Mouse (Mus musculus) heart, embryonic 10.5 days (tissue): ENCODE measurements around the gene Zfp335. TPM values are rescaled to one million over a fixed set of nuclear protein-coding genes. Genes with fewer than 3 reads are reported as not detected.
A peak's percentile ranks its signal among the peaks of the same experiment; 100 is the strongest.

Source experiments
- DNase-seq: peaks from one replicate; pipeline ENCODE4 v3.0.0-alpha.2; 2017; ENCODE audit warnings: low spot score
- H3K27ac ChIP-seq: fragments of 300-500 bp; sonication (generic); 2 replicates; pipeline ENCODE4 v1.5.1; 2016; ENCODE audit warnings: mild to moderate bottlenecking
- H3K27me3 ChIP-seq: fragments of 300-500 bp; sonication (generic); 2 replicates; pipeline ENCODE4 v1.6.1; 2016; ENCODE audit warnings: mild to moderate bottlenecking; ENCODE audit not compliant: poor library complexity, insufficient read depth, severe bottlenecking
- H3K36me3 ChIP-seq: fragments of 300-500 bp; sonication (generic); 2 replicates; pipeline ENCODE4 v1.6.1; 2016; ENCODE audit warnings: mild to moderate bottlenecking, moderate library complexity
- H3K4me1 ChIP-seq: fragments of 300-500 bp; sonication (generic); 2 replicates; pipeline ENCODE4 v1.6.1; 2016; ENCODE audit warnings: mild to moderate bottlenecking
- H3K4me3 ChIP-seq: fragments of 300-500 bp; sonication (generic); 2 replicates; pipeline ENCODE4 v1.5.1; 2016; ENCODE audit warnings: mild to moderate bottlenecking, moderate library complexity
- H3K9me3 ChIP-seq: fragments of 300-500 bp; sonication (generic); 2 replicates; pipeline ENCODE4 v1.6.1; 2016; ENCODE audit warnings: mild to moderate bottlenecking, moderate library complexity
- WGBS: fragments of 180-500 bp; shearing (Covaris S2); methylation state at CpG from one replicate; pipeline ENCODE4 v1.1.7; 2016; 5-methylcytosine and 5-hydroxymethylcytosine counted together
- polyA plus RNA-seq: library from polyadenylated mRNA; unstranded; fragments of >200 nt; fragmentation: Nextera tagmentation; extraction: Ambion mirVana; gene quantifications from 2 replicates; pipeline ENCODE4 v1.2.1, GENCODE M21; 2016

The Zfp335 gene
- polyA plus RNA-seq, 1 experiment from 2014 or later = 13.5 TPM

DNA sequence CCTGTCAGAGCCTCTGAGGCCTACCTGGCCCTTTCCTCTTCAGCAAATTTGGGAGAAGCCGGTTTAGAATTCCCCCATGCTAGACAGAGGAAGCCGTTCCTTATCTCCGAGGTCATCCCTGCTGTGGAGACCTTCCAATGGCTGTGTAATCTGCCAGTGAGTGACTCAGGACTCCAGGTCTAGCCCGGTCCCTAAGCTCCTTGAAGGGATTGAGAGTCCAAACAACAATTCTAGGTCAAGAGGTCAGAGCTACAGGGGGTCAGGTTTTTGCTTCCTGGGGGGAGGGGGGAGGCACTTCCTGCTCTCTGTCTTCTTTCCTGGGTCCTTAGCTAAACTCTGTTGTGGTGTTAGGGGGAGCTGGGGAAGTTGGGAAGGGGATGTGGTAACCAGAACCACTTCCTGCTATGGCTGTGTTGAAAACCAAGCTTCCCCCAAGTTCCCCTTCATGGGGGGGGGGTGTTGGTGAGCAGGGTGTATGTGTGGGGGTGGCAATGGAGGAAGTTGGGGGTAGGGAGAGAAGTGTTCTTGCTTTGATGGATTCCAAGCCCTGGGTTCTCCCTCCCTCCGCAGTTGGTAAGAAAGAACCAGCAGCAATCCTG is 31.2 kb upstream of the Zfp335 start:
- no peak overlapping the region for H3K4me3 ChIP-seq
- no peaks in the 10 kb centered on the region for H3K9me3 ChIP-seq
- H3K27me3 ChIP-seq = peaks cover 62% of the 10 kb centered on the region
- peaks cover 37% of the 10 kb centered on the region for H3K4me1 ChIP-seq
- peak overlapping the region; percentile 43; the same call in 1 of the 2 replicates for H3K27ac ChIP-seq
- WGBS = 12% methylated on average over 5 of the region's 5 CpGs
- no peaks in the 10 kb centered on the region for H3K36me3 ChIP-seq
- DNase-seq = no peak

DNA sequence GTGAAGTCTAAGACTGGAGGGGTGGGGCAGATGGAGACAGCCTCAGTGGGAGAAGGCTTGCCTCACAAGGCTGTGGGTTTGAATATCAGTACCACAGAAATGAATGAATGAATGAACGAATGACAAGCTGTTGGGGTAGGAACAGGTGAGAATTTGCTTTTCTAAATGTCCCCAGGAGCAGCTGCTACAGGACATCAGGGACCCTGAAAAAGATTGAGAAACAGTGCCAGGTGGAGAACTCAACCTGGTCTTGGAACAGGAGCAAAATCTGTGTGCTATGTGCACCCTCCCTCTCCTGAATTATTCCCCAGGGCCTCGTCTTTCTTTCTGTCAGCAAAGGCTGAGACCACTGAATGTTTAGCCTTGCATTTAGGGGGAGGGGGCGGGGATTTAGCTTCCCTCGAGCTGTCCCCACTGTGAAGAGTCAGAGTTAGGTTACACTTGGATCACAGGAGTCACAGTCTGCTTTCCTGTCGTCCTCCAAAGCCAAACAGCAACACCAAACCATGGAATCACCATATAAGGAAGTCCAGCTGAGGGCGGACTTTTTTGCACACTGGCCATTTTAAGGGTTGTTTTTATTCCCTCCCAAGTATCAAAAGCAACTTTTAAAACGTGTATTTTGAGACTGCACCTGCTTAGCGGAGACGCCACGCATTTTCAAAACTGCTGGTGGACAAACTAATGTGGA is 28.7 kb upstream of the Zfp335 start, which contains the start of gene Mmp9:
TSS of gene Mmp9 (plus strand) at position 641 of the 691 bp plus-strand sequence.
- no peak within 1 kb of the TSS for H3K27ac ChIP-seq
- peaks cover 35% of the 10 kb centered on the region for H3K4me1 ChIP-seq
- 20% methylated on average over 10 of the region's 10 CpGs for WGBS
- no peaks in the 10 kb centered on the region for H3K36me3 ChIP-seq
- no peaks in the 10 kb centered on the region for H3K9me3 ChIP-seq
- H3K27me3 ChIP-seq = peaks cover 63% of the 10 kb centered on the region
- no peak for DNase-seq
- H3K4me3 ChIP-seq = no peak within 1 kb of the TSS

DNA sequence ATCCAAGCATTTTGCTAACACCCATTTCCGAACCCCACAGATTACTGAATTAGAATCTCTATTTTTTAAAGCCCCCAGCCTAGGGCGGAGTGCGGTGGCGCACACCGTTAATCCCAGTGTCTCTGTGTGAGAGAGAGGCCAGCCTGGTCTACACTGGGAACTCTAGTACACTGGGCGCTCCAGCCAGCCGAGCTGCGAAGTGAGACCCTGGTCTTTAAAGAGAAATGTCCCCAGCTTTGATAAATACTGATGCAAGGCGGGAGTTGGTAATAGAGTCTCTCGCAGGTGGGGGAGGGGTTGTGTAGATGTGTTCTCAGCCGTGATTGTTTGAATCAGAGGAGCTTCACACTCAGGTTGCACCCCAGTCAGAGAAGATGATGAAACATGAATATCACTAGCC is 27.5 kb upstream of the Zfp335 start:
- Histone ChIP-seq H3K4me3 (peak overlapping the region; percentile 56), H3K27ac (0 out of 2 replicates have a peak overlapping the region, but pooled peaks have one; percentile 11), H3K36me3 (no peaks in the 10 kb centered on the region), H3K4me1 (peaks cover 35% of the 10 kb centered on the region), H3K27me3 (peaks cover 75% of the 10 kb centered on the region), H3K9me3 (no peaks in the 10 kb centered on the region)
- WGBS = 4% methylated on average over 11 of the region's 11 CpGs
- no peak for DNase-seq

DNA sequence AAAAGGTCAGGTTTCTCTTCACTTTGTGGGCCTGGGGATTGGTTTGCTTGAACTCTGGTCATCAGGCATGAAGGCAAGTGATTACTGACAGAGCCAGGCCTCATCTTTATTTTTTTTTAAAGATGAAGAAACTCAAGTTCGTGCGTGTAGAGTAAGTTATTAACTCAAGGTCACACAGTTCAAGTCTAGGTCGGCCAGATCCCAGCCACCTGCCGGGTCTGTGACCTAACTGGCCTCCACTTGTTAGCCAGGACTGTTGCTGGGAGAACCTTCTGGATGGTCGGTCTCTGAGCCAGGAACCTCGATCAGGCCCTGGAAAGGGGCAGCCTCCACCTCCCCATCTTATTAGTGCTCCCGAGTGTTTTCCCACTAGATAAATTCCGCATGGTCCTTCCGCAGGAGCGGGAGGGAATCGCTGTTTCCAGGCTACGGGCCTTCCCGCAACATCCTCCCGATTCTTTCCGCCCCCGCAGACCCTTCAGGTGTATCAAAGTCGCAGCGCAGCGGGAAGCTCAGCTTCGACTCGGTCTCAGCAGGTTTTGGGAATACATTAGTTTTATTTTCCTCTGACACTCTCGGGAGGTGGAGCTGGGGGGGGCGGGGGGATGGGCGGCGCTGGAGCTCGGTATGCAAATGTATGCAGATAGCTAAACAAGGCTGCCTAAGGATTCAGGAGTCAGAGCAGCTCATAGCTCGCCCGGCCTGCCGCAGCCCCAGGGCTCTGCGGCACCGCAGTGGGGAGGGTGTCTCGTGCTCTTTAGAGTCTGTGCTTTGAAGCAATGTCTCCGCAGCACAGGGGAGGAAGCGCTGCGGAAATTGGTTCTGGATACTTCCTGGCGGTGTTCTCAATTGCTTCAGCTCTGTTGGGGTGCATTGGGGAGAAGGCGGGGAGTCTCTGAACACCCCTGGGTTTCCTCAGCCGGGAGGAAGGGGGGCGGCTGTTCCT is 26.9 kb upstream of the Zfp335 start:
- DNase-seq = no peak
- H3K9me3 ChIP-seq = no peaks in the 10 kb centered on the region
- no peaks in the 10 kb centered on the region for H3K36me3 ChIP-seq
- H3K4me1 ChIP-seq = peaks cover 35% of the 10 kb centered on the region
- peaks cover 82% of the 10 kb centered on the region for H3K27me3 ChIP-seq
- 5% methylated on average over 39 of the region's 39 CpGs for WGBS
- 0 out of 2 replicates have a peak overlapping the region, but pooled peaks have one; percentile 11 for H3K27ac ChIP-seq
- H3K4me3 ChIP-seq = peak overlapping the region; percentile 56

DNA sequence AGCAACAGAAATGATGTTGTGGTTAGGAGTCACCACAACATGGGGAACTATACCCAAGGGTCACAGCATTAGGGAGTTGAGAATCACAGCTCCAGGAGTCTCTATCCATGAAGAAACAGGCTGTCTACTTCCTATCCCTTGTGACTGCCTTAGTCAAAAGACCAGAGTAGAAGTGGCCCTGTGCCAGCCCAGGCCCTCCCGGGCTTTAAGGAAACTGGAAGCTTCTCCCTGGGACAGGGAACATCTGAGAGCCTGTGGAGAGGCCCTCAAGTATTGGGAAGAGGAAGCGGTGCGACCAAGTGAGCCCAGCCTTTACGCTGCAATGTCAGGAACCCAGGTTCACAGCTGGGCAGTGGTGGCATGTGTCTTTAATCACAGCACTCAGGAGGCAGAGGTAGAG is 24.4 kb upstream of the Zfp335 start:
- H3K27me3 ChIP-seq = peaks cover 95% of the 10 kb centered on the region
- no peak for DNase-seq
- H3K27ac ChIP-seq = no peak overlapping the region
- H3K4me1 ChIP-seq = peaks cover 24% of the 10 kb centered on the region
- no peaks in the 10 kb centered on the region for H3K9me3 ChIP-seq
- H3K4me3 ChIP-seq = no peak overlapping the region
- 72% methylated on average over 4 of the region's 4 CpGs for WGBS
- H3K36me3 ChIP-seq = no peaks in the 10 kb centered on the region

DNA sequence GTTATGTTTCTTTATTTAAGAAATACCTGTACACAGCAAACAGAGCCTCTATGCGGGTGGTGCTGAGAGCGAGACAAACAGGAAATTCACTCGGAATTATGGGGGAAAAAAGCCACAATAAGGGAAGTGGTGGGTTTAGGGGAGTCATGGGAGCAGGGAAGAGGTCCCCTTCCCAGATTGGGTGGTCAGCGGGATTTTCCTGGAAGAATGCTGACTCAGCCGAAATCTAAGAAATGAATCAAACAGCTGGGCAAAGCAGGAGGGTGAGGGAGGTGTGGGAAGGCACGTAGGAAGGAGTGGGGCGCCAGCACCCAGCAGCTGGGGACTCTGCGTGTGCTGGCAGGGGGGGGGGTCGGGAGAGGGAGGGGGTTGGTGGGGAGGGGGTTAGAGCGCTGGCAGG is 22.0 kb upstream of the Zfp335 start:
- WGBS = 48% methylated on average over 10 of the region's 10 CpGs
- no peaks in the 10 kb centered on the region for H3K9me3 ChIP-seq
- no peak for DNase-seq

DNA sequence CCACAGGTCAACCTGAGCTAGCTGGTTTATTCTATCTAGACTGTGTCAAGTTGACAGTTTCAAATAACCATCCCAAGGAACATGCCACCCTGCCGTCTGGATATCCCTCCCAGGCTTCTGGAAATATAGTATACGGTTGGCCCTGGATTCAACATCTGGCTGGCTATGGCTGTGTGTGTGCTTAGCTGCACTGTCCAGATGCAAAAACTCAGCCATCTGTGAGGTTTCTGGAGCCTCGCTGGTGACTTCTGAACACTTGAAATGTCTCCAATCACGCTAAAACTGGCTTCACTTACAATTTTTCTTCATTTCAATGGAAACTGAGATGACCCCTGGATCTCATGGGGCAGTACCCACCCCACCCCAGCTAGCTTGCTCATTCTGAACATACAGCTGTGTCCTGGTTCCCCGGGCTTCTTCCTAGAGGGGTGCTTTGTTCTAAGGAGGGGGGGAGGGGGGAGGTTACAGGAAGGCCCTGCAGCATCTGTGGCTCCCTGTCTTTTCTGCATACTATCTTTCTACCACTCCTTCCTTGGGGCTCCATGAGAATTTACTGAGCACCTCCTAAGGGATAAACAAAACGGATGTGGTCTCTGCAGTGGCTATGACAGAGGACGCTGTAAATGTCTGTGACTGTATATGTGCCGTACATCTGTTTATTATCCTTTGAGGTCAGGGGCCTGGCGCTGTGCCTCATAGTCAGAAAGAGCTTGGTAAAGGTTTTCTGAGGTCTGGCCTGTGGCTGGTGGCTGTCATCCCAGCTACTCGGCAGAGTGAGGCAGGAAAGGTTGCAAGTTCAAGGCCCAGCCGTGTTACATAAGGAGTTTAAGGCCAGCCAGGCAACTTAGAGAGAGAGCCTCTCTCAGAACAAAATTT is 19.4 kb upstream of the Zfp335 start:
- no peak overlapping the region for H3K27ac ChIP-seq
- H3K9me3 ChIP-seq = no peaks in the 10 kb centered on the region
- DNase-seq = no peak
- WGBS = 64% methylated on average over 11 of the region's 11 CpGs
- H3K4me1 ChIP-seq = no peaks in the 10 kb centered on the region
- H3K36me3 ChIP-seq = no peaks in the 10 kb centered on the region
- peaks cover 63% of the 10 kb centered on the region for H3K27me3 ChIP-seq
- H3K4me3 ChIP-seq = no peak overlapping the region

More for the DNA sequence above, 22.0 kb upstream of the Zfp335 start:
- Histone ChIP-seq H3K27ac (no peak overlapping the region), H3K4me1 (peaks cover 4% of the 10 kb centered on the region), H3K36me3 (no peaks in the 10 kb centered on the region), H3K27me3 (peaks cover 83% of the 10 kb centered on the region), H3K4me3 (no peak overlapping the region)

DNA sequence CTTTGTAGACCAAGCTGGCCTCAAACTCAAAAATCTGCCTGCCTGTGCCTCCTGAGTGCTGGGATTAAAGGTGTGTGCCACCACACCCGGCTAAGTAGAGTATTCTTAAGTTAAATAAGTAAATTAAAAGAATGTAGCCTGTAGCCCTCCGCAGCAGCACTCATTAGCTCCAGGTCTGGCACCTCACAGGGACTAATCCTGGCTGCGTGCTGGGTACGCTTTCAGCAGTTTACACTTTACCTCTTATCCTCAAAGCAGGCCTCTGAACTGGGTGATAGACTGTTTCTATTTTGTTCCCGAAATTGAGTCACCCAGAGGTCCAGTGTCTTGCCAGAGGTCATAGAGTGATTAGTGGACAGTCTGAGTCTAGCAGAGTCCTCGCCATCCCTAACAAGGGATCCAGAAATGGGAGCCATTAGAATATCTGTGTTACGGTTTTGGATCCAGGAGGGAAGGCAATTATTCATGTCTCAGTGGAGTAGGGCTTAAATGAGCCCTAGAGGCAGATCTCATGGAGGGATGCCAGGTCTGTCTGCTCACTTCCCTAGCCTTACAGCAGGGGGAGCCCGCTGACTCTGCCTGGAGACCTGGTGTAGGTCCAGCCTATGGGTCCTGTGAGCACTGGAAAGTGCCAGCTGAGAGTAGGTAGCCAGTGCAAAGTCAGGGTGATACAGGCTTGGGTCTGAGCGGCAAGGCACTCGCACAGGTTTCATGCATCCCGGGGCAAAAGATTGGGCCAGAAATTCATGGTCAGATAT is 12.7 kb upstream of the Zfp335 start:
- WGBS = 28% methylated on average over 11 of the region's 11 CpGs
- Histone ChIP-seq H3K9me3 (no peaks in the 10 kb centered on the region), H3K27ac (no peak overlapping the region), H3K36me3 (peaks cover 14% of the 10 kb centered on the region; the same call in 1 of the 2 replicates), H3K27me3 (peaks cover 10% of the 10 kb centered on the region; the same call in 1 of the 2 replicates), H3K4me3 (no peak overlapping the region), H3K4me1 (peaks cover 6% of the 10 kb centered on the region; the same call in 1 of the 2 replicates)
- DNase-seq = peak; percentile 81

DNA sequence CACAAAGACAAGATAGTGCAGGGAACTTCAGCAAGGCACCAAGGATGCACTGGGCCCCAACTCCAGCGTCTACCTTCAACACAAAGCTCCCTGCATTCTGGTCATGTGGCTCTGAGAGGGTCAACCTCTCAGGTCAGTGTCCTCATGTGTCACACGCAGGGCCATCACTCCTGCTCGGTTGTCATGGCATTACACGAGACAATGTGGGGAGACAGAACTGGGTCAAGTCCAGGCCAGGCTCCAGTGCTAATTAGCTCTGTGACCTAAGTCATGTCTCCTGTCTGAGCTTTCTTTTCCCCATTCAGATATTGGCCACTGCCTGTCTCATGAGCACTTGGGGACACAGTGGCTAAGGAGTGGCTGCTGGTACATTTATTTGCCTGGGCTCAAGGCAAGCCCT is 11.7 kb upstream of the Zfp335 start:
- no peaks in the 10 kb centered on the region for H3K9me3 ChIP-seq
- peaks cover 19% of the 10 kb centered on the region; the same call in 1 of the 2 replicates for H3K36me3 ChIP-seq
- WGBS = 65% methylated on average over 4 of the region's 4 CpGs
- H3K4me3 ChIP-seq = no peak overlapping the region
- DNase-seq = no peak
- H3K27me3 ChIP-seq = peaks cover 3% of the 10 kb centered on the region; the same call in 1 of the 2 replicates
- H3K4me1 ChIP-seq = peaks cover 6% of the 10 kb centered on the region; the same call in 1 of the 2 replicates
- no peak overlapping the region for H3K27ac ChIP-seq

DNA sequence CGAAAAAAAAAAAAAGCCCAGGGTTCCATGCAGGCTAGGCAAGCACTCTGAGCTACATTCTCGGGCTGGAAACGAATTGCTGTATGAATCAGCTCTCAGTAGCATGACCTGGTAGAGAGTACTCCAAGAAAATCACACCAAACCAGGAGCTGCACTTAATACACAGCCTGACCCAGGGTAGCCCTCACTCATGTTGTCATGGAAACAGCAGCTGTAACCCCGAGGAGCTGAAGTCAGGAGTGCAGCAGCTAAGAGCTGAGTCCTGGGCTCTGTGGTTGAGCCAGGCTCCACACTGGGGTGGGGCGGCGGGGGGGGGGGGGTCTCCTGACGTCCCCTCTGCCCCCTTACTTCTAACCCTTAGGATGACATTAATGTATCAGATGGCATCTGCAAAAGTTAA is 10.4 kb upstream of the Zfp335 start:
- Histone ChIP-seq H3K9me3 (no peaks in the 10 kb centered on the region), H3K27ac (no peak overlapping the region), H3K27me3 (no peaks in the 10 kb centered on the region), H3K36me3 (peaks cover 23% of the 10 kb centered on the region; the same call in 1 of the 2 replicates), H3K4me1 (peaks cover 10% of the 10 kb centered on the region), H3K4me3 (no peak overlapping the region)
- WGBS = 63% methylated on average over 6 of the region's 7 CpGs
- no peak for DNase-seq

DNA sequence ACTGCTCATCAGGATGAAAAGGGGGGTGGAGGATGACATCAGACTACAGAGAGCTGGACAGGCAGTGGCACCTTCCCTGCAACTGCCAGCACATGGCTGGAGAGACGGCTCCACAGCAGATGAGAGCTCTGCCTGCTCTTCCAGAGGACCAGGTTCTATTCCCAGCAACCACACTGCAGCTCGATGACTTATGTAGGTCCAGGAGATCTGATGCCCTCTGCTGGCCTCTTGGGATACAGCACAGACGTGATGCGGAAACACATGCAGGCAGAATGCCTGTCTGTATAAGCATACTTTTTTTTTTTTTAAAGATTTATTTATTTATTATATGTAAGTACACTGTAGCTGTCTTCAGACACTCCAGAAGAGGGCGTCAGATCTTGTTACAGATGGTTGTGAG is 6.8 kb upstream of the Zfp335 start:
- H3K4me1 ChIP-seq = peaks cover 14% of the 10 kb centered on the region
- no peak for DNase-seq
- H3K4me3 ChIP-seq = no peak overlapping the region
- no peaks in the 10 kb centered on the region for H3K9me3 ChIP-seq
- WGBS = 69% methylated on average over 4 of the region's 5 CpGs
- no peaks in the 10 kb centered on the region for H3K27me3 ChIP-seq
- no peak overlapping the region for H3K27ac ChIP-seq
- peaks cover 37% of the 10 kb centered on the region; the same call in 1 of the 2 replicates for H3K36me3 ChIP-seq
